8 mouse cellular contexts compared by ENCODE assay signal in the genomic region with DNA sequence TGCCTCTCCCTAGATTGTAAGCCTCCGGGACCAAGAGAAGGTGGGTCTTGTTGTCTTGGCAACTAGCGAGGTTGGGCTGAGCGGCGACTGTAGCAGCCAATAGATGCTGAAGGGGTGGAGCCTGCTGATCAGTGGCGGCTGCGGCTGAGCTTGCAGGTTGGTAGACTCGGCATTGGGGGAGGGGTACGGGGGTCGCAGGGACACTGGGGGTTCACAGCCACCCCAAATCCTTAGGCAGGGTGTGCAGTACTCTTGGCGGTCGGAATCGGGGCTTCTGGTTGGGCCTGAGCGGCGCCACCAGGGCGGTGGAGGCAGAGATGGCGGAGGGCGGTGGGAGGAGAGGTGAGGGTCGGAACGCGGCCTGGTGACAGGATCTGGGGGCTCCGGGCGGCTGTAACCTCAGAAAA. TPM values are rescaled to one million over a fixed set of nuclear protein-coding genes. Genes with fewer than 3 reads are reported as not detected.
DNase-seq lines count a peak whose midpoint lies in the region; ATAC-seq and TF ChIP-seq lines count a peak whose summit lies in the region.

No protein-coding gene starts in this region.

- DNase-seq in G1E (ENCODE audit: low spot score): peak; percentile 96
- DNase-seq in cerebellum, adult 18-20 months: peak; percentile 93 to 97
- DNase-seq in heart, postnatal 36 days: peak; percentile 90
- peak; percentile 94 to 96 for DNase-seq in layer of hippocampus, adult 2 months (ENCODE audit: low spot score in 2 of 2)
- DNase-seq in lung, embryonic 14.5 days: peak; percentile 98
- peak; percentile 88 for DNase-seq in thymus, adult 2 months

- ATAC-seq in G1E (ENCODE audit: extremely low read depth, insufficient number of reproducible peaks, low FRiP score, poor library complexity, severe bottlenecking): peak; percentile 76
- peak; percentile 100 for ATAC-seq in forebrain, embryonic 16.5 days
- peak; percentile 99 for ATAC-seq in lung, embryonic 14.5 days (ENCODE audit: insufficient read depth)

- 0 out of 2 replicates have a peak, but pooled peaks have one; percentile 30 for TF ChIP-seq POLR2A in olfactory bulb, adult 2 months (IDR thresholded peaks at IDR 0.05; ENCODE audit: insufficient read depth, low read depth, low read length)
- no peak for TF ChIP-seq POLR2A in thymus, adult 2 months (IDR thresholded peaks at IDR 0.05; ENCODE audit: control insufficient read depth, extremely low read depth, insufficient read depth, low read length, poor library complexity)

- H3K4me1 ChIP-seq in G1E (ENCODE audit: insufficient read depth, low read depth, low read length): peaks cover 75% of the 10 kb centered on the region
- H3K4me1 ChIP-seq in forebrain, embryonic 16.5 days (replicated peaks; ENCODE audit: control insufficient read depth, insufficient read depth, low read length): peaks cover 16% of the 10 kb centered on the region
- peaks cover 4% of the 10 kb centered on the region; the same call in 1 of the 2 replicates for H3K4me1 ChIP-seq in lung, embryonic 14.5 days (ENCODE audit: insufficient read depth)
- peaks cover 3% of the 10 kb centered on the region for H3K4me1 ChIP-seq in olfactory bulb, adult 2 months (ENCODE audit: control insufficient read depth, insufficient read depth, low read length)
- peaks cover 2% of the 10 kb centered on the region; the same call in 1 of the 2 replicates for H3K4me1 ChIP-seq in thymus, adult 2 months (replicated peaks; ENCODE audit: control insufficient read depth, insufficient read depth, low read length)

- peak overlapping the region; percentile 88 for H3K9ac ChIP-seq in forebrain, embryonic 16.5 days (replicated peaks; ENCODE audit: low read depth, low read length)
- peak overlapping the region; percentile 81 for H3K9ac ChIP-seq in lung, embryonic 14.5 days

- peak overlapping the region; percentile 80 for H3K4me3 ChIP-seq in G1E (ENCODE audit: low read depth, low read length)
- H3K4me3 ChIP-seq in forebrain, embryonic 16.5 days (replicated peaks; ENCODE audit: low read length): peak overlapping the region; percentile 92
- H3K4me3 ChIP-seq in layer of hippocampus, adult 2 months: peak overlapping the region; percentile 93
- H3K4me3 ChIP-seq in lung, embryonic 14.5 days (ENCODE audit: low read depth, low read length): peak overlapping the region; percentile 76
- H3K4me3 ChIP-seq in olfactory bulb, adult 2 months (ENCODE audit: insufficient read depth, low read depth, low read length): peak overlapping the region; percentile 57
- H3K4me3 ChIP-seq in thymus, adult 2 months (ENCODE audit: control insufficient read depth, insufficient read depth, low read length): peak overlapping the region; percentile 66

- H3K36me3 ChIP-seq in G1E (replicated peaks): peaks cover 38% of the 10 kb centered on the region
- H3K36me3 ChIP-seq in forebrain, embryonic 16.5 days (ENCODE audit: control insufficient read depth, insufficient read depth): peaks cover 3% of the 10 kb centered on the region; the same call in 1 of the 2 replicates
- H3K36me3 ChIP-seq in lung, embryonic 14.5 days (ENCODE audit: insufficient read depth): peaks cover 27% of the 10 kb centered on the region
- H3K36me3 ChIP-seq in thymus, adult 2 months (ENCODE audit: control insufficient read depth, insufficient read depth, low read length): no peaks in the 10 kb centered on the region

- TF ChIP-seq CTCF in G1E (IDR thresholded peaks at IDR 0.05; ENCODE audit: low read depth, low read length): no peak
- 0 out of 2 replicates have a peak, but pooled peaks have one; percentile 4 for TF ChIP-seq CTCF in layer of hippocampus, adult 2 months (conservative IDR thresholded peaks at IDR 0.05)
- TF ChIP-seq CTCF in lung, embryonic 14.5 days (IDR thresholded peaks at IDR 0.05; ENCODE audit: low read depth): no peak
- TF ChIP-seq CTCF in olfactory bulb, adult 2 months (IDR thresholded peaks at IDR 0.05; ENCODE audit: insufficient read depth, low read depth, low read length): no peak
- 0 out of 2 replicates have a peak, but pooled peaks have one; percentile 22 for TF ChIP-seq CTCF in thymus, adult 2 months (IDR thresholded peaks at IDR 0.05; ENCODE audit: borderline replicate concordance, control insufficient read depth, extremely low read depth, insufficient read depth, low read length, poor library complexity)

- under 1% methylated on average over 22 of the region's 22 CpGs for WGBS in forebrain, embryonic 16.5 days
- whole genome bisulfite sequencing in lung, embryonic 14.5 days: under 1% methylated on average over 22 of the region's 22 CpGs
- under 1% methylated on average over 22 of the region's 22 CpGs for WGBS in olfactory bulb, adult 2 months
- WGBS in thymus, adult 2 months: under 1% methylated on average over 22 of the region's 22 CpGs

- no peaks in the 10 kb centered on the region for H3K27me3 ChIP-seq in G1E (ENCODE audit: insufficient read depth, low read length)
- no peaks in the 10 kb centered on the region for H3K27me3 ChIP-seq in forebrain, embryonic 16.5 days (replicated peaks; ENCODE audit: control insufficient read depth, insufficient read depth, low read length)
- no peaks in the 10 kb centered on the region for H3K27me3 ChIP-seq in lung, embryonic 14.5 days (ENCODE audit: insufficient read depth, low read length)
- no peaks in the 10 kb centered on the region for H3K27me3 ChIP-seq in thymus, adult 2 months (ENCODE audit: control insufficient read depth, insufficient read depth, low read length)

- intact Hi-C loops in heart, postnatal 36 days (cut with DNase I): no loop called here

- H3K4me2 ChIP-seq in forebrain, embryonic 16.5 days (ENCODE audit: low read length): peak overlapping the region; percentile 96
- H3K4me2 ChIP-seq in lung, embryonic 14.5 days: peak overlapping the region; percentile 94

- no peaks in the 10 kb centered on the region for H3K9me3 ChIP-seq in G1E (replicated peaks)
- H3K9me3 ChIP-seq in forebrain, embryonic 16.5 days (ENCODE audit: control insufficient read depth, low read length): no peaks in the 10 kb centered on the region
- H3K9me3 ChIP-seq in lung, embryonic 14.5 days (ENCODE audit: low read depth, low read length): no peaks in the 10 kb centered on the region

- peak overlapping the region; percentile 60 for H3K27ac ChIP-seq in forebrain, embryonic 16.5 days (ENCODE audit: low read length)
- H3K27ac ChIP-seq in layer of hippocampus, adult 2 months: peak overlapping the region; percentile 95
- peak overlapping the region; percentile 71 for H3K27ac ChIP-seq in lung, embryonic 14.5 days (ENCODE audit: low read depth)
- peak overlapping the region; percentile 14; the same call in 1 of the 2 replicates for H3K27ac ChIP-seq in olfactory bulb, adult 2 months (ENCODE audit: insufficient read depth, low read depth, low read length)
- H3K27ac ChIP-seq in thymus, adult 2 months (ENCODE audit: control insufficient read depth, insufficient read depth, low read length): peak overlapping the region; percentile 33; the same call in 1 of the 2 replicates

RNA-seq across cellular contexts. Expression of gene Tmem9, which starts 10.0 kb away (rescaled TPM):
- total RNA-seq in G1E (2014; fragmentation: Nextera tagmentation) (52.9 and 78.3 TPM in 2 replicates), G1E (2017) (63.5 and 71.3 TPM in 2 replicates)
- polyA plus RNA-seq in G1E (2012): 74.9 and 78.0 TPM in 2 replicates
- 141 and 146 TPM in 2 replicates for polyA plus RNA-seq in forebrain, embryonic 16.5 days (2015; fragmentation: Nextera tagmentation; extraction: Ambion mirVana)
- total RNA-seq in heart, postnatal 36 days (2021): 10 to 100 TPM; 16.1 to 19.4 TPM
- total RNA-seq in layer of hippocampus, adult 2 months (2021): 10 to 100 TPM; 69.5 to 85.7 TPM
- 72.7 and 76.3 TPM in 2 replicates for polyA plus RNA-seq in lung, embryonic 14.5 days (2014; fragmentation: Nextera tagmentation; extraction: Ambion mirVana)
- not detected in 2 replicates for polyA plus RNA-seq in olfactory bulb, adult 2 months (2012; ENCODE audit: insufficient read depth, insufficient read length, low replicate concordance, missing spikeins)
- 77.1 and 86.9 TPM in 2 replicates for polyA plus RNA-seq in thymus, adult 2 months (2012; rRNA removed)

RNA-seq across cellular contexts. Expression of gene Igfn1, which starts 11.8 kb away (rescaled TPM):
- total RNA-seq in G1E (2014; fragmentation: Nextera tagmentation) (not detected in 2 replicates), G1E (2017) (0.06 and 0.11 TPM in 2 replicates)
- polyA plus RNA-seq in G1E (2012): 0.02 TPM in 1 of 2 replicates, not detected in the other
- not detected in 2 replicates for polyA plus RNA-seq in forebrain, embryonic 16.5 days (2015; fragmentation: Nextera tagmentation; extraction: Ambion mirVana)
- total RNA-seq in heart, postnatal 36 days (2021): not detected
- total RNA-seq in layer of hippocampus, adult 2 months (2021): under 1 TPM; 0.15 to 0.36 TPM
- polyA plus RNA-seq in lung, embryonic 14.5 days (2014; fragmentation: Nextera tagmentation; extraction: Ambion mirVana): not detected in 2 replicates
- not detected in 2 replicates for polyA plus RNA-seq in olfactory bulb, adult 2 months (2012; ENCODE audit: insufficient read depth, insufficient read length, low replicate concordance, missing spikeins)
- 0.52 and 0.81 TPM in 2 replicates for polyA plus RNA-seq in thymus, adult 2 months (2012; rRNA removed)

RNA-seq across cellular contexts. Expression of gene Ascl5, which starts 32.7 kb away (rescaled TPM):
- total RNA-seq in G1E (2014; fragmentation: Nextera tagmentation): not detected in 2 replicates
- total RNA-seq in G1E (2017): not detected in 2 replicates
- polyA plus RNA-seq in G1E (2012): 0.25 TPM in 1 of 2 replicates, not detected in the other
- polyA plus RNA-seq in forebrain, embryonic 16.5 days (2015; fragmentation: Nextera tagmentation; extraction: Ambion mirVana): not detected in 2 replicates
- not detected for total RNA-seq in heart, postnatal 36 days (2021)
- not detected for total RNA-seq in layer of hippocampus, adult 2 months (2021)
- not detected in 2 replicates for polyA plus RNA-seq in lung, embryonic 14.5 days (2014; fragmentation: Nextera tagmentation; extraction: Ambion mirVana)
- polyA plus RNA-seq in olfactory bulb, adult 2 months (2012; ENCODE audit: insufficient read depth, insufficient read length, low replicate concordance, missing spikeins): not detected in 2 replicates
- not detected in 2 replicates for polyA plus RNA-seq in thymus, adult 2 months (2012; rRNA removed)

RNA-seq across cellular contexts. Expression of gene Cacna1s, which starts 34.6 kb away (rescaled TPM):
- total RNA-seq in G1E (2014; fragmentation: Nextera tagmentation) (not detected in 2 replicates), G1E (2017) (under 0.01 and 0.11 TPM in 2 replicates)
- polyA plus RNA-seq in G1E (2012): not detected in 2 replicates
- 0.32 and 0.54 TPM in 2 replicates for polyA plus RNA-seq in forebrain, embryonic 16.5 days (2015; fragmentation: Nextera tagmentation; extraction: Ambion mirVana)
- total RNA-seq in heart, postnatal 36 days (2021): 1 to 10 TPM; 3.4 to 5.7 TPM
- under 1 TPM; 0.49 to 0.77 TPM for total RNA-seq in layer of hippocampus, adult 2 months (2021)
- not detected in 2 replicates for polyA plus RNA-seq in lung, embryonic 14.5 days (2014; fragmentation: Nextera tagmentation; extraction: Ambion mirVana)
- polyA plus RNA-seq in olfactory bulb, adult 2 months (2012; ENCODE audit: insufficient read depth, insufficient read length, low replicate concordance, missing spikeins): not detected in 2 replicates
- 2.3 and 3.7 TPM in 2 replicates for polyA plus RNA-seq in thymus, adult 2 months (2012; rRNA removed)

Comparison
In these comparisons a context has a peak if more than half of its experiments do, and no peak if none do; other contexts are left out.
1. Peak in every context shown above with its lines: DNase-seq, ATAC-seq, H3K4me3 ChIP-seq and H3K27ac ChIP-seq.
2. CTCF ChIP-seq: peak in layer of hippocampus, adult 2 months (single experiment) and thymus, adult 2 months (single experiment); none in G1E (single experiment), lung, embryonic 14.5 days (single experiment) and olfactory bulb, adult 2 months (single experiment).
3. H3K27ac ChIP-seq: peak in every context shown above with its lines; median percentile 95 in layer of hippocampus, adult 2 months; 71 in lung, embryonic 14.5 days; 60 in forebrain, embryonic 16.5 days; 33 in thymus, adult 2 months; 14 in olfactory bulb, adult 2 months.
4. RNA of gene Tmem9, which starts 10.0 kb away (polyA plus RNA-seq): 141 to 146 TPM in forebrain, embryonic 16.5 days, 77.1 to 86.9 TPM in thymus, adult 2 months, 74.9 to 78.0 TPM in G1E and 72.7 to 76.3 TPM in lung, embryonic 14.5 days; not detected in olfactory bulb, adult 2 months; every median in the first group is over 10 times any median in the second.